Mouse (Mus musculus) skeletal muscle tissue, postnatal 0 days (tissue): ENCODE results near the gene Gga1. TPM values are rescaled to one million over a fixed set of nuclear protein-coding genes. Genes with fewer than 3 reads are reported as not detected.

ENCODE experiments used
- microRNA-seq, 2 experiments: library from miRNA; unstranded; fragments of <30 nt; microRNA quantifications; one replicate each; pipeline ENCODE4; 2016
- polyA plus RNA-seq: library from polyadenylated mRNA; unstranded; fragments of >200 nt; fragmentation: Nextera tagmentation; extraction: Ambion mirVana; gene quantifications from 2 replicates; pipeline ENCODE4 v1.2.1, GENCODE M21; 2015

Gene Gga1
- polyA plus RNA-seq = 29.6 and 33.1 TPM in 2 replicates

DNA sequence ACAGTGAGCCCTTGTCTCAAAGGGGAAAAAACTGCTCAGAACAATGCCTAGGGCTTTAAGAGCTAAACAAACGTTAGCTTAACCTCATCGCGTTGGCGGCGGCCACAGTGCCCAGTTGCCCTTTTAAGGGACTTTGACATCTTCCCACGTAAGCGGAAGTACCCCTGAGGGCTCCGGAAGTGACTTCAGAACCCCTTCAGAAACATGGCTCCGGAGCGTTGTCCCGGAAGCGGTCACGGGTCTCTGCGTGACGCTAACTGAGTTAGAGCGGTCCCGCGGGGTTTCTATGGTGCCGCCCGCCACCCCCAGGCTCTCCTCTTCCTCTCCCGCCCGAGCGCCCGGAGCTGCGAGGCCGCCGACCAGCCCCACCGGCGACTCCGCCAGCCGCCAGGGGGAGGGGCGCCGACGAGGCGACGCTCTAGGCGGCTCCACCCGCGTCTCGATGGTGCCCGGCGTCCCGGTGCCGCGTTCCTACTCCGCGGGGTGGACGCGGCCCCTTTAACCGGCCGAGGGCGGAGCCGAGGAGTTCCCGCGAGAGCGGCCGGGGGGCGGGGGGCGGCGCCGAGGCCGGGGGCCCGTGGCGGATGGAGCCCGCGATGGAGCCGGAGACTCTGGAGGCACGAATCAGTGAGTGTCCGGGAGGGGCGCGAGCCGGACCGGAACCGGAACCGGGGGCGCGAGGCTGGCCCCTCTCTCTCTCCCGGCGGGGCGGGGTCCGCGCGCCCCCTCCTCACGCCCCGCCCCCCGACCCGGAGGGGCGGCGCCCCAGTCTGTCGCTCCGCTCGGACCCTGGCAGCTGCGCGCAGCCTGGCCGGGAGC lies at the start of gene Gga1:
TSS of gene Gga1 (plus strand) at position 200 of the 819 bp plus-strand sequence.

DNA sequence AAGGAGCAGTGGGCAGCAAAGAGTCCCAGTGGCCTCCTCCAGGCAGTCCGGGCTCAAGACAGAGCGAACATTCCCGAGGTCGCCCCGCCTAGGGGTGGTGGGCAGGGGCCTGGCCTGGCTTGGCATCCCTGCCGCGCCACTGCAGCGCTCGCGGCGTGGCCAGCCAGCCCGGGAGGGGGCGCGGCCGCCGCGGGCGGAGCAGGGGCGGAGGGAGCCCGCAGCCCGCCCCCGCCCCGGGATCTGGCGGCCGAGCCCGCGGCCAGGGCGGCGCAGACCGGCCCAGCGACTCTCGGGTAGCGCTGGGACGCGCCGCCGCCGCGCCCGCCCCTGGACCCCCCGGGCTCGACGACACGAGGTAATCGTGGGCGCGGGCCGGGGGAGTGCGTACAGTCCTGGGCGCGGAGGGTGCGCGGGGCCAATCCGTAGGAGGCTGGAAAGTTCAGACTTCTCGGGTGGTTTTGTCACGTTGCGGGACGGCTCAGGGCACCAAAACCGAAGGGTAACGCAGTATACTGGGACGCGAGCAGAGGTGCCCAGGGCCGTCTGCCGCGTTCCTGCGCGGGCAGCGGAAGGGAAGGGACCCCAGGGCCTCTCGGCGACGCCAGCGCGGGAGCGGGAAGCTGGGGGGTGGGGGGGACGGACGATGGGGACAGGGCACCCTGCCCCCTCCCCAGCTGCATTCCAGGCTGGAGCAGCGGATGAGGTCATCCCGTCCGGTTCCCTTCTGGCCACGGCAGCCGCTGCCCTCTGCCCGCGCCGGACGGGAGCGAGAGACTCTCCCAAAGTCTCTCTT lies 34.4 kb upstream of the Gga1 start, which contains the start of gene Cdc42ep1:
TSS of gene Cdc42ep1 (plus strand) at position 254 of the 793 bp plus-strand sequence.

GRCm38 (mm10) chr15:78855303-78855965 lies 21.6 kb upstream of the Gga1 start, which contains the start of gene Lgals2:
Gene Lgals2, minus strand, starts transcription at chr15:78855529.

DNA sequence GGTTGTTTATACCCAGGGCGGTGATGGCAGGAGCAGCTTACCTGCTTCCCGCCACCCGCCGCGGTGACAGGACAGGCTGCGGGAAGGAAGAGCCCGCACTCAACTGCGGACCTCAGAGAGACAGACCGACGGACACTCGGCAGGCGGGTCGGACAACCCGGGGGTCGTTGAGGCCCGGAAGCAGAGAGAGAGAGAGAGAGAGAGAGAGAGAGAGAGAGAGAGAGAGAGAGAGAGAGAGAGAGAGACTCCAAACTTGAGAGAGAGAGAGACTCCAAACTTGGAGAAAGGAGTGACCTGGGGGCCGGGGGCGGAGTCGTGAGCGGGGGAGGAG lies 22.4 kb downstream of the Gga1 start, which contains the start of gene Gm49510:
TSS of gene Gm49510 (plus strand) at position 259 of the 331 bp plus-strand sequence.

DNA sequence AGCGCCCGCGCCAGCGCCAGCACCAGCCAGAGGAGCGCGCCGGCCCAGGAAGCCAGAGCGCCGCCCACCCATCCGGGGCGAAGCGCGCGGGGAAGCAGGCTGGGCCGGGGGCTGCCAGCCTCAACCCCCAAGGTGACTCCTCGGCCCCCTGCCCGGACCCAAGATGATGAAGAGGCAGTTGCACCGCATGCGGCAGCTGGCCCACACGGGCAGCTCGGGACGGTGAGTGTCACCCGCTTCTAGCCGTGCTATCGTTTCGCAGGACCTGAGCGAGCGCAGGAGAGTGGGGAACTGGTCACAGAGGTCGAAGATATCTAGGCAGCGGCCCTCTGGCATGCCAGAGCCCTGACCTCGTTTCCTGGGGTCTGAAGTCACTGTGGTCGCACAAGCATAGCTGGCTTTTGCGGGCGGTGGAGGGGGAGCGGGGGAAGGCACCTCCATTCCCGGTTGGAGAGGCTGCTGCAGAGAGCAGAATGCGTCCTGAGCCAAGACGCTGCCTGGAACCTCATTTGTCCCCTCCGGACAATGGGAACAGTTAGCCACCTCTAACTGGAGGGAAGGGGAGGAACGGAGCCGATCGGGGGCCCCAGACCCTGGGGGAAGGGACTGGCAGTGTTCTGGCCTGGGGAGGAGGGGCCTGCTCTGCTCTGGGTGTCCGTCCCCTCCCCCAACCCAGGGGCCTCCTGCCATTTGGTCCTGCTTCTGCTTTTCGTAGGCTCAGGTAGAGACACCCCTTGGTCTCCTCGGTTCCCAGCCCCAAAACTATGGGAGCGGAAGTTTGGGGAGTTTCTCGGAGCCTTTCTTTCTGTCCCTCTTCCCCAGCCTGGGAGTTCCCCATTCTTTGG lies 23.0 kb downstream of the Gga1 start, which contains the start of gene Sh3bp1:
TSS of gene Sh3bp1 (plus strand) at position 29 of the 845 bp plus-strand sequence.

GRCm38 (mm10) chr15:78913632-78914090 lies 36.7 kb downstream of the Gga1 start, which contains the start of gene Pdxp:
Gene Pdxp, plus strand, starts transcription at chr15:78913919.

DNA sequence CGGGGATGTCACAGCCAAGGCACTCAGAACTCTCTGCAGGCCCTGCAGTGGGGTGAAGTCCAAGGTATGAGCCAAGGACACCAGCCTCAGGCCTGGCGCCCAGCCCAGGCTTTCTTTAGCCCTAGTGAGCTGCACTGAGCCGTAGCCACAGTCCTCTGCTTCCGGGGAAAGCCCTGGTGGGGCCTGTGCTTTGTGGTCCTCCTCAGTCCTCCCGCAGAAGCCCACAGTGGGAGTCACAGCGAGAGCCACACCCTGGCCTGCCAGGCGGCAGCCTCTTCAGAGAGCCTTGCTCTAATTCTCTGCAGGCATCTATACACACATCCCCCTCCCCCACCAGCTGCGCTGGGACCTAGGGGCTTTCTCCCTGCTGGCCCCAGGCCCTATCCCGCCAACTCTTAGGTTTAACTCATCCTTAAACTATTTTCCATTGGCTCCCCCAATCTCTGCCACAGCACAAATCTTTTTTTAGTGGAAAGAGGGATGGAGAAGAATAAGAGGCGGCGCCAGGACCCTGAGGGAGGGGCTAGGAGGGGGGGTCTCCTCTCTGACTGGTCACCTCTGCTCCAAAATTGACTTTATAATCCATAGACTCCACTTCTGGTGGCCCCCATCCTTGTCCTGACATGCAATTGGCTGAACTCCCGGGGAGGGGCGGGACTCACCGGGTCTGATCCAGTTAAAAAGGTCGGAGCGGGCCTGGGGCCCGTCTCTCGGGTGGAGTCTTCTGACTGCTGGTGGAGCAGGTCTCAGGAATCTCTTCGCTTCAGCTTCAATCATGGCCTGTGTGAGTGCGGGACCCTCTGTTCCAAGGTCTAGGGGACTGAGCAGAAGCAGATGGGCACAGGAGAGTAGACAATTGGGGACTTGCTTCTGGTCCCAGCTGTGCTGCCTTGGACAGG lies 49.3 kb downstream of the Gga1 start, which contains the start of gene Lgals1:
TSS of gene Lgals1 (plus strand) at position 705 of the 899 bp plus-strand sequence.

DNA sequence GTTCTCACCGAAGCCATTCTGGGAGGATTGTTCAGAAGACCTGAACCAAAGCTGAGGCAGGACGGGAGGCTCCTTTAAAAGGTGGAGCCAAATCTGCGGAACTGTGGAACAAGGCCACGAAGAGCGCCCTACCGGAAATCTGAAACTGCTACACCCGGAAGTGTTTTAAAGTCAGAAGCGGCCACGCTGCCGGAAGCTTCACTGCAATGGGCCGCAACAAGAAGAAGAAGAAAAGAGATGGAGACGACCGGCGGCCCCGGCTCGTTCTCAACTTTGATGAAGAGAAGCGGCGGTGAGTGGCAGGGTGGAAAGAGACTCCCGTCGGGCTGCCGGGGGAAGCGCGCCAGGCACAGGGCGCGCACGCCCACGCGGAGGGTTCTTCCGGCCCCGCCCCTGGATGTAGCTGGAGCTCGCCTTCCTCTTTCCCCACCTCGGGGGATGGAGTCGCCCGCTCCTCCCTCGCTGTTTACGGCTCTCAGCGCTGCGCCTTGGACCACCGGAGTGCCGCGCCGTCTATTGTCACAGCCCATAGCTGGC lies 57.9 kb downstream of the Gga1 start, which contains the start of gene Nol12:
TSS of gene Nol12 (plus strand) at position 150 of the 537 bp plus-strand sequence.

Small RNA genes within 50 kb of the gene (microRNA-seq; reads per million reads assigned to microRNA genes)
- 0.21 to 0.51 reads per million in 2 experiments for gene Mir6955

Other genes with a start within 250 kb of the Gga1 start
- 0.03 and 0.17 TPM in 2 replicates for gene Elfn2, start 158.4 kb upstream of the Gga1 start, polyA plus RNA-seq
- 10.2 and 21.9 TPM in 2 replicates for gene Mfng, start 103.7 kb upstream of the Gga1 start, polyA plus RNA-seq
- gene Card10, start 74.1 kb upstream of the Gga1 start, polyA plus RNA-seq = 2.7 and 3.5 TPM in 2 replicates
- 26.5 and 33.4 TPM in 2 replicates for gene Cdc42ep1, start 34.6 kb upstream of the Gga1 start, polyA plus RNA-seq
- not detected in 2 replicates for gene Lgals2, start 21.7 kb upstream of the Gga1 start, polyA plus RNA-seq
- gene Gm49510, start 22.5 kb downstream of the Gga1 start, polyA plus RNA-seq = not detected in 2 replicates
- gene Sh3bp1, start 22.6 kb downstream of the Gga1 start, polyA plus RNA-seq = 8.8 and 10.3 TPM in 2 replicates
- gene Pdxp, start 36.7 kb downstream of the Gga1 start, polyA plus RNA-seq = 13.7 and 14.5 TPM in 2 replicates
- gene Lgals1, start 49.5 kb downstream of the Gga1 start, polyA plus RNA-seq = 2,196 and 2,520 TPM in 2 replicates
- gene Nol12, start 57.7 kb downstream of the Gga1 start, polyA plus RNA-seq = 30.9 and 35.5 TPM in 2 replicates
- 37.2 and 41.4 TPM in 2 replicates for gene Triobp, start 70.5 kb downstream of the Gga1 start, polyA plus RNA-seq
- 280 and 283 TPM in 2 replicates for gene H1f0, start 151.3 kb downstream of the Gga1 start, polyA plus RNA-seq
- gene Galr3, start 164.7 kb downstream of the Gga1 start, polyA plus RNA-seq = 0.21 TPM in 1 of 2 replicates, not detected in the other
- gene Ankrd54, start 185.7 kb downstream of the Gga1 start, polyA plus RNA-seq = 15.2 and 17.9 TPM in 2 replicates
- 116 and 132 TPM in 2 replicates for gene Eif3l, start 198.0 kb downstream of the Gga1 start, polyA plus RNA-seq
- gene Micall1, start 231.7 kb downstream of the Gga1 start, polyA plus RNA-seq = 9.3 and 9.6 TPM in 2 replicates